Mouse (Mus musculus): ENCODE measurements at regions not wholly inside any gene's neighbourhood (a gene's known extent, or its start where the extent isn't known, plus 50 kb on each side); places are given as distances from the start of the nearest gene placed in this dataset.

GRCm38 (mm10) chr12:107010995-107011786 is 477.2 kb upstream of the 3110018I06Rik start:
- DNase-seq (ENCODE audit: low spot score in 2 of 2) = no peak

- no peak for DNase-seq (ENCODE audit: low spot score in 2 of 2)
These were observed 471.6 kb upstream of the 3110018I06Rik start for GRCm38 (mm10) chr12:107016801-107017200.

GRCm38 (mm10) chr12:107021806-107022205 is 466.6 kb upstream of the 3110018I06Rik start:
- no peak for DNase-seq (ENCODE audit: low spot score in 2 of 2)

GRCm38 (mm10) chr12:107026821-107027220 is 461.6 kb upstream of the 3110018I06Rik start:
- DNase-seq (ENCODE audit: low spot score in 2 of 2) = no peak

GRCm38 (mm10) chr12:107027842-107028549 is 460.4 kb upstream of the 3110018I06Rik start:
- no peak for DNase-seq (ENCODE audit: low spot score in 2 of 2)

- no peak for DNase-seq (ENCODE audit: low spot score in 2 of 2)
These were observed 459.4 kb upstream of the 3110018I06Rik start for GRCm38 (mm10) chr12:107028985-107029384.

GRCm38 (mm10) chr12:107036357-107036756 is 452.1 kb upstream of the 3110018I06Rik start:
- no peak for DNase-seq (ENCODE audit: low spot score in 2 of 2)

GRCm38 (mm10) chr12:107041927-107042652 is 446.3 kb upstream of the 3110018I06Rik start:
- DNase-seq (ENCODE audit: low spot score in 2 of 2) = no peak

- no peak for DNase-seq (ENCODE audit: low spot score in 2 of 2)
These were observed 441.9 kb upstream of the 3110018I06Rik start for GRCm38 (mm10) chr12:107046496-107046895.

- no peak for DNase-seq (ENCODE audit: low spot score in 2 of 2)
These were observed 441.3 kb upstream of the 3110018I06Rik start for GRCm38 (mm10) chr12:107047059-107047531.

- no peak for DNase-seq (ENCODE audit: low spot score in 2 of 2)
These were observed 437.4 kb upstream of the 3110018I06Rik start for GRCm38 (mm10) chr12:107050891-107051635.

- no peak for DNase-seq (ENCODE audit: low spot score in 2 of 2)
These were observed 436.3 kb upstream of the 3110018I06Rik start for GRCm38 (mm10) chr12:107052136-107052535.

- no peak for DNase-seq (ENCODE audit: low spot score in 2 of 2)
These were observed 431.9 kb upstream of the 3110018I06Rik start for GRCm38 (mm10) chr12:107056553-107056952.

GRCm38 (mm10) chr12:107060514-107060913 is 427.9 kb upstream of the 3110018I06Rik start:
- no peak for DNase-seq (ENCODE audit: low spot score in 2 of 2)

- DNase-seq (ENCODE audit: low spot score in 2 of 2) = no peak
These were observed 421.1 kb upstream of the 3110018I06Rik start for GRCm38 (mm10) chr12:107067346-107067745.

GRCm38 (mm10) chr12:107082541-107082940 is 405.9 kb upstream of the 3110018I06Rik start:
- DNase-seq (ENCODE audit: low spot score in 2 of 2) = no peak

GRCm38 (mm10) chr12:107085058-107085905 is 403.1 kb upstream of the 3110018I06Rik start:
- DNase-seq (ENCODE audit: low spot score in 2 of 2) = no peak

- no peak for DNase-seq (ENCODE audit: low spot score in 2 of 2)
These were observed 402.4 kb upstream of the 3110018I06Rik start for GRCm38 (mm10) chr12:107085906-107086655.

- no peak for DNase-seq (ENCODE audit: low spot score in 2 of 2)
These were observed 396.3 kb upstream of the 3110018I06Rik start for GRCm38 (mm10) chr12:107092151-107092550.
